ENCODE assay signal across 25 mouse cellular contexts in the genomic region with DNA sequence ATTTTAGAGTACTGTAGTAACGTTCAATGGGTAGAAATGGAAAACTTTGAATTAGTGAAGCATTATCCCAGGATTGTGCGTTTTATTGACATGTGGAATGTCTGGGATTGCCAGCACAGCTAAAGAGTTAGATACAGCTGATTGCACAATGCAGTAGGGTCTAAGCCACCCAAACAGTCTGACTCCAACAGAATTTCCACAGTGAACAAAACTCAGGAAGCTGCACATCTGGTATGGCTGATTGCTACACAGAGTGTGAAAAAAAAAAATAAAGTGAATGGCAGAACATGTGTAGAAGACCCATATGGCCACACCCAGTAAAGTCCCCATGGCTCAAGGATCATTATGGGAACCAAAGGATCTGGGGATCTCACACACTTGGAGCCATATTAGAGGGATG.
DNase-seq lines count a peak whose midpoint lies in the region; ATAC-seq and TF ChIP-seq lines count a peak whose summit lies in the region.
"Had no signal": no experiment of that assay in that cellular context is flagged by ENCODE, and none has a peak within 500 bp of the region (broad histone marks: within the 10 kb centered on the region; RNA-seq: fewer than 3 reads in every experiment).

No protein-coding gene starts in this region.

- no peak for TF ChIP-seq CTCF in lung, adult 2 months (IDR thresholded peaks at IDR 0.05; ENCODE audit: insufficient read depth, low read length)

- no peaks in the 10 kb centered on the region for H3K4me1 ChIP-seq in lung, embryonic 16.5 days (replicated peaks; ENCODE audit: control insufficient read depth, insufficient read depth, low read length)
- H3K4me1 ChIP-seq in lung, adult 2 months (ENCODE audit: control insufficient read depth, insufficient read depth, low read length): no peaks in the 10 kb centered on the region
- H3K4me1 ChIP-seq: embryonic facial prominence, embryonic 12.5 days; embryonic facial prominence, embryonic 15.5 days; forebrain, embryonic 12.5 days; forebrain, embryonic 15.5 days; heart, embryonic 13.5 days had no signal

- intact Hi-C loops in heart, postnatal 10 days (cut with DNase I): no loop called here

- no peaks in the 10 kb centered on the region for H3K9me3 ChIP-seq in lung, embryonic 16.5 days (ENCODE audit: control insufficient read depth, low read length)
- H3K9me3 ChIP-seq: embryonic facial prominence, embryonic 12.5 days; embryonic facial prominence, embryonic 15.5 days; forebrain, embryonic 12.5 days; forebrain, embryonic 15.5 days; heart, embryonic 13.5 days had no signal

- 70% methylated on average over 2 of the region's 2 CpGs for WGBS in lung, embryonic 16.5 days
- WGBS in lung, adult 2 months: 57% methylated on average over 2 of the region's 2 CpGs

- H3K36me3 ChIP-seq in lung, embryonic 16.5 days (ENCODE audit: control insufficient read depth, insufficient read depth, low read length): no peaks in the 10 kb centered on the region
- H3K36me3 ChIP-seq: embryonic facial prominence, embryonic 12.5 days; embryonic facial prominence, embryonic 15.5 days; forebrain, embryonic 12.5 days; forebrain, embryonic 15.5 days; heart, embryonic 13.5 days had no signal

- no peak for TF ChIP-seq POLR2A in lung, adult 2 months (IDR thresholded peaks at IDR 0.05; ENCODE audit: borderline replicate concordance, extremely low read depth, low read depth, low read length)

- no peak overlapping the region for H3K9ac ChIP-seq in lung, embryonic 16.5 days (ENCODE audit: low read length)
- H3K9ac ChIP-seq: embryonic facial prominence, embryonic 12.5 days; embryonic facial prominence, embryonic 15.5 days; forebrain, embryonic 12.5 days; forebrain, embryonic 15.5 days; heart, embryonic 13.5 days; hindbrain, embryonic 14.5 days had no signal

- peak; percentile 28 to 53 for DNase-seq in heart, adult 18-20 months
- DNase-seq in heart, postnatal 10 days: no peak
- no peak for DNase-seq in lung, adult 2 months
- DNase-seq in adipocyte (ENCODE audit: low spot score): peak; percentile 61
- peak; percentile 29 for DNase-seq in fibroblast of lung, adult 2 months (ENCODE audit: low read depth)
- no peak for DNase-seq in cerebellum, adult 8-10 months
- DNase-seq: adrenal gland, adult 8-10 months; adrenal gland, postnatal 25 days; cerebellum, adult 11-12 months; cerebellum, adult 9-11 months; cerebellum, postnatal 25 days; gastrocnemius, postnatal 10 days had no signal

- ATAC-seq in lung, embryonic 16.5 days (ENCODE audit: low read depth): peak; percentile 43
- no peak for ATAC-seq in megakaryocyte-erythroid progenitor cell, adult 5-6 weeks (replicated peaks; ENCODE audit: low FRiP score, low TSS enrichment, poor library complexity, severe bottlenecking)
- ATAC-seq: CD4-positive, CD25-positive, alpha-beta regulatory T cell, adult 4 months; forebrain, embryonic 15.5 days; hindbrain, postnatal 0 days; inflammation-experienced regulatory T-cells, adult 6 months; intestine, embryonic 16.5 days had no signal

- H3K27me3 ChIP-seq in lung, embryonic 16.5 days (ENCODE audit: control insufficient read depth, insufficient read depth, low read depth, low read length): no peaks in the 10 kb centered on the region
- H3K27me3 ChIP-seq: embryonic facial prominence, embryonic 12.5 days; embryonic facial prominence, embryonic 15.5 days; forebrain, embryonic 12.5 days; forebrain, embryonic 15.5 days; heart, embryonic 13.5 days had no signal

- no peak overlapping the region for H3K4me2 ChIP-seq in lung, embryonic 16.5 days (ENCODE audit: low read depth, low read length)
- H3K4me2 ChIP-seq: embryonic facial prominence, embryonic 12.5 days; embryonic facial prominence, embryonic 15.5 days; forebrain, embryonic 12.5 days; forebrain, embryonic 15.5 days; heart, embryonic 13.5 days; hindbrain, embryonic 14.5 days had no signal

- H3K27ac ChIP-seq in lung, embryonic 16.5 days (ENCODE audit: low read length): no peak overlapping the region
- H3K27ac ChIP-seq: embryonic facial prominence, embryonic 12.5 days; embryonic facial prominence, embryonic 15.5 days; forebrain, embryonic 12.5 days; forebrain, embryonic 15.5 days; heart, adult 2 months; heart, embryonic 13.5 days; hindbrain, embryonic 14.5 days; hindbrain, postnatal 0 days had no signal

- H3K4me3 ChIP-seq in lung, embryonic 16.5 days (ENCODE audit: low read length): no peak overlapping the region
- no peak overlapping the region for H3K4me3 ChIP-seq in lung, adult 2 months (replicated peaks; ENCODE audit: extremely low read depth, low read depth, low read length)
- H3K4me3 ChIP-seq: embryonic facial prominence, embryonic 12.5 days; embryonic facial prominence, embryonic 15.5 days; forebrain, embryonic 12.5 days; forebrain, embryonic 15.5 days; heart, adult 2 months; heart, embryonic 13.5 days had no signal

Comparison
In these comparisons a context has a peak if more than half of its experiments do, and no peak if none do; other contexts are left out.
1. DNase-seq: peak in heart, adult 18-20 months (2 of 2), adipocyte (single experiment) and fibroblast of lung, adult 2 months (single experiment); none in heart, postnatal 10 days (0 of 2), lung, adult 2 months (single experiment) and cerebellum, adult 8-10 months (single experiment).